Comparison of ENCODE assay signal across 14 mouse cellular contexts in the genomic region with DNA sequence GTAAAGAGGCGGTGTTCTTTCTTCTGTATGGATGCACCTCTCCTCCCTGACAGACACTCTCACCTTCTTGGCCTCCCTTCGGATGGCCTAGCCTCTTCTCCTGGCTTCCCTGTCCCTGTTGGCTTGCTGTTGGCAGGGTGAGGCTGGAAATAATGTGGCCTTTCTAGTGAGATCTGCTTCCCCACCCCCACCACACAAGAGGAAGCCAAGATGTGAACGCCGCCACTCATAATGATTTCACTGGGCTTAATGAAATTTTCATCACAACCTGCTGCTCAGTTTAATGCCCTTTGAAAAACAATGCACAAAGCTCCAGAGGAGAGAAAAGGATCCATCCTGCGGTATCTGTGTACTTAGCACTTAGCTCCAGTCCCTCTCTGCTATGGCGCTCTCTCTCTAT.
"Had no signal": no experiment of that assay in that cellular context is flagged by ENCODE, and none has a peak within 500 bp of the region (broad histone marks: within the 10 kb centered on the region; RNA-seq: fewer than 3 reads in every experiment).

No protein-coding gene starts in this region.

- DNase-seq: kidney, postnatal 14 days; liver; liver, embryonic 13.5 days; liver, postnatal 0 days; lung, postnatal 14 days had no signal

- H3K9me3 ChIP-seq: kidney, embryonic 15.5 days; limb, embryonic 12.5 days; liver, embryonic 13.5 days; lung, embryonic 15.5 days; megakaryocyte, embryonic 14.5 days; midbrain, embryonic 12.5 days; neural tube, embryonic 12.5 days had no signal

- H3K9ac ChIP-seq: kidney, embryonic 15.5 days; limb, embryonic 12.5 days; liver, embryonic 13.5 days; liver, postnatal 0 days; lung, embryonic 15.5 days; midbrain, embryonic 12.5 days; neural tube, embryonic 12.5 days had no signal

- H3K4me2 ChIP-seq: kidney, embryonic 15.5 days; limb, embryonic 12.5 days; liver, embryonic 13.5 days; lung, embryonic 15.5 days; midbrain, embryonic 12.5 days; neural tube, embryonic 12.5 days had no signal

- H3K4me1 ChIP-seq: kidney, embryonic 15.5 days; liver, embryonic 13.5 days; lung, embryonic 15.5 days; megakaryocyte, embryonic 14.5 days; neural tube, embryonic 12.5 days had no signal

- H3K36me3 ChIP-seq: kidney, embryonic 15.5 days; liver, embryonic 13.5 days; lung, embryonic 15.5 days; midbrain, embryonic 12.5 days; neural tube, embryonic 12.5 days had no signal

- H3K27me3 ChIP-seq: kidney, embryonic 15.5 days; limb, embryonic 12.5 days; liver, embryonic 13.5 days; lung, embryonic 15.5 days; midbrain, embryonic 12.5 days; neural tube, embryonic 12.5 days had no signal

- H3K4me3 ChIP-seq: kidney, embryonic 15.5 days; left cerebral cortex, adult 2 months; limb, embryonic 12.5 days; liver, embryonic 13.5 days; lung, embryonic 15.5 days; megakaryocyte, embryonic 14.5 days; midbrain, embryonic 12.5 days; neural tube, embryonic 12.5 days had no signal

- ATAC-seq: liver, postnatal 0 days had no signal

- H3K27ac ChIP-seq: kidney, embryonic 15.5 days; left cerebral cortex, adult 2 months; limb, embryonic 12.5 days; liver, embryonic 13.5 days; lung, embryonic 15.5 days; macrophage; midbrain, embryonic 12.5 days; neural tube, embryonic 12.5 days; stomach, postnatal 0 days had no signal
